Mouse (Mus musculus): ENCODE results near the gene Etl4. TPM values are rescaled to one million over a fixed set of nuclear protein-coding genes. Genes with fewer than 3 reads are reported as not detected.

The Etl4 gene
- polyA plus RNA-seq, 1 experiment from 2014 or later = 3.2 TPM

- Histone ChIP-seq H3K36me3 (no peaks in the 10 kb centered on the region), H3K27me3 (no peaks in the 10 kb centered on the region), H3K4me3 (no peak overlapping the region), H3K9me3 (no peaks in the 10 kb centered on the region), H3K4me2 (no peak overlapping the region), H3K4me1 (replicated peaks) (no peaks in the 10 kb centered on the region; the same call in 1 of the 2 replicates), H3K9ac (no peak overlapping the region), H3K27ac (no peak overlapping the region)
- WGBS = 34% methylated on average over 6 of the region's 6 CpGs
- no peak for ATAC-seq (ENCODE audit: low FRiP score)
These were observed 510.4 kb downstream of the Etl4 start for GRCm38 (mm10) chr2:20419975-20420374.

- no peak overlapping the region for H3K4me2 ChIP-seq
- 44% methylated on average over 4 of the region's 4 CpGs for WGBS
- H3K4me1 ChIP-seq (replicated peaks) = no peaks in the 10 kb centered on the region
- no peak overlapping the region for H3K4me3 ChIP-seq
- no peaks in the 10 kb centered on the region for H3K36me3 ChIP-seq
- no peak overlapping the region for H3K9ac ChIP-seq
- ATAC-seq (ENCODE audit: low FRiP score) = no peak
- no peak overlapping the region for H3K27ac ChIP-seq
- H3K27me3 ChIP-seq = no peaks in the 10 kb centered on the region
- H3K9me3 ChIP-seq = no peaks in the 10 kb centered on the region
These were observed 512.7 kb downstream of the Etl4 start for GRCm38 (mm10) chr2:20422275-20422674.

- no peaks in the 10 kb centered on the region for H3K27me3 ChIP-seq
- no peaks in the 10 kb centered on the region for H3K36me3 ChIP-seq
- H3K4me2 ChIP-seq = no peak overlapping the region
- H3K9me3 ChIP-seq = no peaks in the 10 kb centered on the region
- H3K9ac ChIP-seq = no peak overlapping the region
- no peak overlapping the region for H3K27ac ChIP-seq
- H3K4me1 ChIP-seq (replicated peaks) = no peaks in the 10 kb centered on the region
- ATAC-seq (ENCODE audit: low FRiP score) = no peak
- H3K4me3 ChIP-seq = no peak overlapping the region
- 85% methylated on average over 2 of the region's 2 CpGs for WGBS
These were observed 524.1 kb downstream of the Etl4 start for GRCm38 (mm10) chr2:20433656-20434055.

- H3K27ac ChIP-seq = no peak overlapping the region
- WGBS = 87% methylated on average over 4 of the region's 4 CpGs
These were observed 526.0 kb downstream of the Etl4 start for GRCm38 (mm10) chr2:20435530-20435929.

GRCm38 (mm10) chr2:20442731-20443130 is 533.2 kb downstream of the Etl4 start:
- no peak overlapping the region for H3K4me2 ChIP-seq
- peaks cover 5% of the 10 kb centered on the region; the same call in 1 of the 2 replicates for H3K4me1 ChIP-seq (replicated peaks)
- H3K36me3 ChIP-seq = no peaks in the 10 kb centered on the region
- H3K27ac ChIP-seq = no peak overlapping the region
- H3K27me3 ChIP-seq = no peaks in the 10 kb centered on the region
- H3K9ac ChIP-seq = no peak overlapping the region
- 86% methylated on average over 2 of the region's 2 CpGs for WGBS
- H3K4me3 ChIP-seq = no peak overlapping the region
- no peak for ATAC-seq (ENCODE audit: low FRiP score)
- no peaks in the 10 kb centered on the region for H3K9me3 ChIP-seq

More at GRCm38 (mm10) chr2:20435530-20435929, 526.0 kb downstream of the Etl4 start:
- no peaks in the 10 kb centered on the region for H3K4me1 ChIP-seq (replicated peaks)
- ATAC-seq (ENCODE audit: low FRiP score) = no peak
- H3K9ac ChIP-seq = no peak overlapping the region
- no peaks in the 10 kb centered on the region for H3K9me3 ChIP-seq
- no peaks in the 10 kb centered on the region for H3K27me3 ChIP-seq
- no peak overlapping the region for H3K4me3 ChIP-seq
- H3K4me2 ChIP-seq = no peak overlapping the region
- no peaks in the 10 kb centered on the region for H3K36me3 ChIP-seq

GRCm38 (mm10) chr2:20443671-20444440 is 534.3 kb downstream of the Etl4 start:
- no peaks in the 10 kb centered on the region for H3K9me3 ChIP-seq
- H3K36me3 ChIP-seq = no peaks in the 10 kb centered on the region
- H3K27ac ChIP-seq = no peak overlapping the region
- ATAC-seq (ENCODE audit: low FRiP score) = no peak
- H3K4me3 ChIP-seq = no peak overlapping the region
- peaks cover 5% of the 10 kb centered on the region; the same call in 1 of the 2 replicates for H3K4me1 ChIP-seq (replicated peaks)
- H3K27me3 ChIP-seq = no peaks in the 10 kb centered on the region
- no peak overlapping the region for H3K4me2 ChIP-seq
- WGBS = 62% methylated on average over 10 of the region's 10 CpGs
- H3K9ac ChIP-seq = no peak overlapping the region

DNA sequence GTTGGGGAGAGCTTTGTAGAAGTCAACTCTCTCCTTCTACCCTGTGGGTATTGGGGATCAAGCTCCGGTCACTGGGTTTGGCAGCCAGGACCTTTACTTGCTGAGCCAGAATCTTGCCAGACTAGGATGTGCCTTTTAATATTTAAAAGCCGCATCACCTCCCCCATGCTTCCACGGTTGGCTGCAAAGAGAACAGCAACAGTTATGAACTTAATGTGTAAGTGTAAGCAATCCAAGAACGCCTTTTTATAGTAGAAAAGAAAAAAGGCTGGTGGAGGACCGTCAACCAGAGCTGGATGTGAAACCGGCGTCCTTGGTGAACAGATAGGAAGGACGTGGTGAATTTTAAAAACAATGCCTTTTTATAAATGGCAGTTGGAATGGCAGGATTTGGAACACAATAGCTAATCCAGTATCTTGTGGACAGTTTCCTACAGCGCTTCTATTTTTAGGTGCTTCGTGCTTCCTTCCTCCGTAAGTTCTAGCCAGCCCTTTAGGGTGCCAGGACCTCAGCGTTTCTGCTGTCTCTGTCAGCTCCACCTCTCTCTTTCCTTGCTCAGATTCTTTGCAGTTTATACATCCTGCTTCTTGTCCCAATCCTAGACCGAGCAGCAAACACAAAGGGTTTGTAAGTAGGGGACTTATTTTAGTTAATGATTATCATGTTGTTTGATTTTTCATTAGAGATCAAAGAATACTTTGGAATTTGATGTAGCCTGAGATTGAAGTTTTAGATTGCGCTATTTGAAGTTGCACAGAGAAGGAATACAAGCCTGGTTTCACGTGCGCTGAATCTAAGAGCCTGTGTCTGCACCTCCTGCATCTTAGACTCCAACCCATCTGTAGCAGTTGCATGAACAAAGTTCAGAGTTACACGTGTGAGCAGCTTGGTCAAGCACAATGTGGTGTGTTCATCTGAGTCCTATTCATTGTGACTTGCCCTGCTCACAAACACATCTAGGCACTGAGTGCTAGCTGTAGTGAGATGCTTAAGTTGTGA is 535.9 kb downstream of the Etl4 start:
- no peak overlapping the region for H3K4me2 ChIP-seq
- ATAC-seq (ENCODE audit: low FRiP score) = no peak

DNA sequence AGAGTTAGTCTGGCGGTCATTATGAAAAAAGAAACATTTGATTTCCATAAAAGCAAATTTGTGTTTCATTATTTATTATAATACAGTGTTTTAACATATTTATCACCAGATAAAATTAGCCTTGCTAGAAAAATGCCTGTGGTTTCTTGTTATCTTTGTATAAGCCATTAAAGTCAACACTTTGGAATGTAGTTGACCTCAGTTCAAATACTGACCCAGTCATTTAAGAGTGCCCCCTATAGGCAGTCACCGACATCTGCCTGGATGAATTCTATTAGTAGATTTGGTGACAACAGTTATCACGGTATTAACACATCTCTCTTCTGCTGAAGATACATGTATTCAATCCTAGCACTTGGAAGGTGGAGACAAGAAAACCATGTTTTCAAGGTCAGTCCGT is 536.6 kb downstream of the Etl4 start:
- 81% methylated on average over 4 of the region's 4 CpGs for WGBS
- Histone ChIP-seq H3K27me3 (no peaks in the 10 kb centered on the region), H3K4me1 (replicated peaks) (peaks cover 5% of the 10 kb centered on the region; the same call in 1 of the 2 replicates), H3K4me3 (no peak overlapping the region), H3K36me3 (no peaks in the 10 kb centered on the region), H3K9ac (no peak overlapping the region), H3K4me2 (no peak overlapping the region), H3K9me3 (no peaks in the 10 kb centered on the region), H3K27ac (no peak overlapping the region)
- no peak for ATAC-seq (ENCODE audit: low FRiP score)

More for the DNA sequence above, 535.9 kb downstream of the Etl4 start:
- H3K27ac ChIP-seq = no peak overlapping the region
- H3K9ac ChIP-seq = no peak overlapping the region
- no peaks in the 10 kb centered on the region for H3K9me3 ChIP-seq
- H3K27me3 ChIP-seq = no peaks in the 10 kb centered on the region
- H3K36me3 ChIP-seq = no peaks in the 10 kb centered on the region
- no peak overlapping the region for H3K4me3 ChIP-seq
- peaks cover 5% of the 10 kb centered on the region; the same call in 1 of the 2 replicates for H3K4me1 ChIP-seq (replicated peaks)
- 65% methylated on average over 17 of the region's 17 CpGs for WGBS

DNA sequence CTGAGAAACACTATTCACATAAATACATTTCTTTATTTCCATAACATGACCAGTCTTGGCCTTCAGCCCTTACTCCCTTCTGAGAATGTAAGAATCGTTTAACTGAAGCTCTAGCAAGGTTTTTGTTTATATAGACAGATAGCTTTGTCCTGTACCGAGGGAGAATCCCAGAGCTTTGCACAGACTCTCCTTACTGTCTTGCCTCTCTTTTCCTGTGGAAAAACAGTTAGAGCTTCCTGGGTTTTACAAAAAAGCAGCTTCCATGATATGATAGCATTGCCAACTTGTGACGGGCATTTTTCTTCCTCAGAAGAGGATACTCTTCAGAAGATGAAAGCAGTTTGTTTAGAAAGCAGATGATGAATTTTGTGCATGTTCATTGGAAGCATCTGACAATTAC is 541.4 kb downstream of the Etl4 start:
- Histone ChIP-seq H3K27me3 (no peaks in the 10 kb centered on the region), H3K36me3 (no peaks in the 10 kb centered on the region), H3K4me1 (replicated peaks) (no peaks in the 10 kb centered on the region), H3K27ac (no peak overlapping the region), H3K4me3 (no peak overlapping the region), H3K4me2 (no peak overlapping the region), H3K9ac (no peak overlapping the region), H3K9me3 (no peaks in the 10 kb centered on the region)
- WGBS = 53% methylated on average over 3 of the region's 3 CpGs
- ATAC-seq (ENCODE audit: low FRiP score) = no peak

DNA sequence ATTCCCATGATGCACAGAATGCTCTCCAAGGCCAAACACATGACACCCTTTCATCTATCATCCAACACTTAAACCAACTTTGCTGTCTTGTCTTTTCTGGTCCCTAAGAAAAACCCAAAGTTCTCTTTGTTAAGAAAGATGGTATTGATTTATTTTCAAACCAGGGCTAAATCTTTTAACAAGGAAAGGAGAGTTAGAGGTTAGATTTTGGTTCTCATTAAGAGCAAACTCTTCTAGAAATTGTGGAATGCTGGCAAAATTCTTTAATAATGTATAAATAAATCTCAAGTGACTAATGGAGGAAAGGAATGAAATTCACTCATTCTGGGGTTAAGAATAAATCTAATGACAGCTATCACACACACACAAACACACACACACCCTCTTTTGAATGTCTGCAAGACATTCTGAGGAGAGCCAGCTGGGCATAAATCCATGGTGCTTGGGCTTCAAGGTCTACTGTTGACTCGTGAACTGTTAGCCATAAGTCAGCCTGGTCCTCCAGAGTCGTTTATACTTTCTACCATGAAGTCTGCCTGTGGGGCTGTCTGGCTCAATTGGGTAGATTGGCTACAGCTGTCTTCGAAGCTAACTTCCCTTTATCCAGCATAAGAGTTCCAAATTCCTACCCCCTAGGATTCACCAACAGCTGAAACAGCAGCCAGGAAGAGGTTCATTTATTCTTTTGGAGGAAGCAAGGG is 544.1 kb downstream of the Etl4 start:
- Histone ChIP-seq H3K4me2 (no peak overlapping the region), H3K9ac (no peak overlapping the region), H3K4me1 (replicated peaks) (no peaks in the 10 kb centered on the region), H3K27me3 (no peaks in the 10 kb centered on the region), H3K27ac (no peak overlapping the region), H3K4me3 (no peak overlapping the region), H3K36me3 (no peaks in the 10 kb centered on the region), H3K9me3 (no peaks in the 10 kb centered on the region)
- ATAC-seq (ENCODE audit: low FRiP score) = no peak
- 78% methylated on average over 3 of the region's 3 CpGs for WGBS

DNA sequence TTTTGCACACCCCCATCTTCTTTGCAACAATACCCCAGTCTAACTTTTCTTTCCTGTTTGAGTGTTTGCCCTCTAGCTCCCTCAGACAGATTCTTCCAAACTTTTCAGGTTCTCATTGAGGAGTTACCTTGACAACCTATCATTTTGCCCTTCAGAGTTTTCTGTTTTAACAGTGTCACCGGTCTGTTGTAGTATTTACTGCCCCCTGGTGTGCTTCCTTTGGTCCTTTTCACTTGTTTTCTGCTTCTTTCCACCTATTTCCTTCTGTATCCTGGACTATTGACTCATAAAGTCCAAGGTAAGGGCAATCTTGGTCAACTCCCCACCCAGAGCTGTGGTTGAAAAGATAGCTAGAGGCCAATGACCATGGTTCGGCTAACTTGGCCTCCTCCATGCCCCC is 569.6 kb downstream of the Etl4 start:
- Histone ChIP-seq H3K4me3 (no peak overlapping the region), H3K9me3 (no peaks in the 10 kb centered on the region), H3K4me1 (replicated peaks) (no peaks in the 10 kb centered on the region), H3K27me3 (no peaks in the 10 kb centered on the region), H3K27ac (no peak overlapping the region), H3K4me2 (no peak overlapping the region), H3K9ac (no peak overlapping the region), H3K36me3 (no peaks in the 10 kb centered on the region)
- 85% methylated on average over 2 of the region's 2 CpGs for WGBS
- ATAC-seq (ENCODE audit: low FRiP score) = no peak
